Mouse (Mus musculus): ENCODE data around the gene Cherp.

Cherp gene

GRCm38 (mm10) chr8:72474826-72475546 lies at the start of gene Cherp:
TSS of gene Cherp (minus strand) at chr8:72475226.
- peak; percentile 94 for DNase-seq (ENCODE audit: low read depth, low spot score)

- DNase-seq (ENCODE audit: low read depth, low spot score), result no peak
Observed at GRCm38 (mm10) chr8:72521888-72522287, 46.9 kb upstream of the Cherp start.

GRCm38 (mm10) chr8:72517421-72517988 lies 42.5 kb upstream of the Cherp start:
- no peak for DNase-seq (ENCODE audit: low read depth, low spot score)

- DNase-seq (ENCODE audit: low read depth, low spot score), result no peak
Observed at GRCm38 (mm10) chr8:72513158-72513557, 38.1 kb upstream of the Cherp start.

GRCm38 (mm10) chr8:72512648-72513047 lies 37.6 kb upstream of the Cherp start:
- no peak for DNase-seq (ENCODE audit: low read depth, low spot score)

- no peak for DNase-seq (ENCODE audit: low read depth, low spot score)
Observed at GRCm38 (mm10) chr8:72507505-72507904, 32.5 kb upstream of the Cherp start.

GRCm38 (mm10) chr8:72504637-72505314 lies 29.8 kb upstream of the Cherp start:
- DNase-seq (ENCODE audit: low read depth, low spot score), result no peak

GRCm38 (mm10) chr8:72504137-72504536 lies 29.1 kb upstream of the Cherp start:
- DNase-seq (ENCODE audit: low read depth, low spot score), result no peak

- no peak for DNase-seq (ENCODE audit: low read depth, low spot score)
Observed at GRCm38 (mm10) chr8:72500521-72500931, 25.5 kb upstream of the Cherp start.

- no peak for DNase-seq (ENCODE audit: low read depth, low spot score)
Observed at GRCm38 (mm10) chr8:72499521-72500284, 24.7 kb upstream of the Cherp start.

- no peak for DNase-seq (ENCODE audit: low read depth, low spot score)
Observed at GRCm38 (mm10) chr8:72498527-72498926, 23.5 kb upstream of the Cherp start.

- DNase-seq (ENCODE audit: low read depth, low spot score), result no peak
Observed at GRCm38 (mm10) chr8:72497911-72498310, 22.9 kb upstream of the Cherp start.

GRCm38 (mm10) chr8:72496217-72496616 lies 21.2 kb upstream of the Cherp start:
- DNase-seq (ENCODE audit: low read depth, low spot score), result no peak

- no peak for DNase-seq (ENCODE audit: low read depth, low spot score)
Observed at GRCm38 (mm10) chr8:72495411-72496111, 20.5 kb upstream of the Cherp start.

- no peak for DNase-seq (ENCODE audit: low read depth, low spot score)
Observed at GRCm38 (mm10) chr8:72493381-72493780, 18.4 kb upstream of the Cherp start.

GRCm38 (mm10) chr8:72492622-72493081 lies 17.6 kb upstream of the Cherp start:
- peak; percentile 98 for DNase-seq (ENCODE audit: low read depth, low spot score)

GRCm38 (mm10) chr8:72491680-72492621 lies 16.9 kb upstream of the Cherp start, which contains the start of gene Slc35e1:
TSS of gene Slc35e1 (minus strand) at chr8:72492614.
- DNase-seq (ENCODE audit: low read depth, low spot score), result peak; percentile 15

GRCm38 (mm10) chr8:72491017-72491416 lies 16.0 kb upstream of the Cherp start:
- DNase-seq (ENCODE audit: low read depth, low spot score), result no peak

- DNase-seq (ENCODE audit: low read depth, low spot score), result no peak
Observed at GRCm38 (mm10) chr8:72487014-72487413, 12.0 kb upstream of the Cherp start.

Data from c-Kit-negative CD71-positive TER-119-positive erythroid progenitor cells, embryonic 14.5 days (primary cell).